Mouse (Mus musculus) MN1 (cell line): ENCODE data around the gene Lrrc8b.

ENCODE experiments used
- DNase-seq: peaks from one replicate; pipeline ENCODE4 v3.0.0-alpha.2; 2016; ENCODE audit warnings: low spot score

The Lrrc8b gene

DNA sequence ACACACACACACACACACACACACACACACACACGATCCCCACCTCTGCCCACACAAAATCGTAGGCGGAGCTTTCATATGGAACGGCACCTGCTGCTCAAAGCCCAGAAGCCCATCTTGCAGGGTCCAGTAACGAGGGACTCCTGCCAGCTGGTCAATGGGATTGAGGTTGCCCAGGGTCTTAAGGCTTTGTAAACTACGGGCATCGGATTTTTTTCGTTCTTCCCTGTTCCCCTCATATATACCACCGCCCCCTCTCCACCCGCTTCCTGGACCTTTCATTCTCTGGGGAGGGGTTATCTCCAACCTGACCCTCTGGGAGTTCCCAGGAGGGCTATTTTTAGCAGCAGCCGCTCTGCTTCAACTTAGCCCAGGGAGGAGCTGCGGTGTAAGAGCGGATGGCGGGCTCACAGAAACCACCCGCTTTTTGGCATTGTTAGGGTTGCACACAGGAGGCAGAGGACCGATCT lies 103.1 kb downstream of the Lrrc8b start:
- DNase-seq: no peak

DNA sequence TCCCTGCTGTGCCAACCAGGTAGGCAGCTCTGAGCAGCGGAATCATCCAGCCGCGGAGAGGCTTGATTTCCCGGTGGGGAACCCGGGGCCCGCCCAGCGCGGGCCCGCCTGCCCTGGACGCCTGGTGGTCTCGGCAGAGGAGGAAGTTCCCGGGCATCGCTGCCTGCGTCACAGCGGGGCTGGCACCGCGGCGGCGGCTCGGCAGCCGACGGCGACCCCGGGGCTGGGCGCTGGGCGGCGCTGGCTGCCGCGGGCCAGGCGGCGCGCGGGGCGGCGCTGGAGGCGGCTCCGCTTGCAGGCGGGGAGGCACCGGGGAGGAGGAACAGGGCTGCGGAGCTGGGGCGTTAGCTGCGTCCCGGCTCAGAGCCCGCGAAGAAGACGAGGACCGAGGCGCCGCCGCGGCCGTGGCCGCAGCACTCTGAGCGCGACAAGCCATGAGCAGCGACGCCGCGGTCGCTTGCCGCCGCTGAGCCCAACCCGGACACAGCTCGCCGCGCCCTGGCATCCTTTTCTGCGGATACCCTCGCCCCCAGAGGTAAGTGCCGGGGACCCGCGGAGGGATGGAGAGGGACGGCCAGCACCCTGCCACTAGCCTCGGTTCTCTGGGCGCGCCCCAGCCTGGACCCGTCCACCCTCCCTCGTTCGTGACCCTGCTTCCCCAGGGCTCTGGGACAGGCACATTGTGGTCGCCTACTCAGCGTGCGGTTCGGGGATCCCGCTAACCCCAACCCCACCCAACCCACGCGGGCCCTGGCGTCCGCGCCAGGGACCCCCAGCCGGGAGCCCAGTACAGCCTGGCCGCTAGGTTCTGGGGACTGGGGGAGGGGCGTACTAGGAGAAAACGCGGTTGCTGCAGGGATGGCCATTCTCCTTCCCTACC lies 103.8 kb downstream of the Lrrc8b start, which contains the start of gene Lrrc8c:
Lrrc8c (plus strand) TSS at position 293 of the 880 bp plus-strand sequence.
- peak; percentile 85 for DNase-seq

DNA sequence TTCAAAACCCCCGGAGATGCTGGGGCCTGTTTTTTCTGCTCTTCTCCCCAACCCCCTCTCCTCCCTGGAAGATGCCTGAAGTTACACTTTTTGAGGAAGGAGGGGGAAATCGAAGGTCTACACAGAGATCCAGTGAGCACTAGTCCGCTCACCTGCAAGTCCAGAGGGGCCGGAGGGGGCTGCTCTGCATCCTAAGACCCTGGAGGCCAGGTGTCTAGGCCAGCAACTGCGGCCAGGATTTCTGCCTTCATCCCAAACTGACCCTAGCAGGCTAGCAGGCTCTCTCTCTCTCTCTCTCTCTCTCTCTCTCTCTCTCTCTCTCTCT lies 104.4 kb downstream of the Lrrc8b start:
- DNase-seq: peak; percentile 38

DNA sequence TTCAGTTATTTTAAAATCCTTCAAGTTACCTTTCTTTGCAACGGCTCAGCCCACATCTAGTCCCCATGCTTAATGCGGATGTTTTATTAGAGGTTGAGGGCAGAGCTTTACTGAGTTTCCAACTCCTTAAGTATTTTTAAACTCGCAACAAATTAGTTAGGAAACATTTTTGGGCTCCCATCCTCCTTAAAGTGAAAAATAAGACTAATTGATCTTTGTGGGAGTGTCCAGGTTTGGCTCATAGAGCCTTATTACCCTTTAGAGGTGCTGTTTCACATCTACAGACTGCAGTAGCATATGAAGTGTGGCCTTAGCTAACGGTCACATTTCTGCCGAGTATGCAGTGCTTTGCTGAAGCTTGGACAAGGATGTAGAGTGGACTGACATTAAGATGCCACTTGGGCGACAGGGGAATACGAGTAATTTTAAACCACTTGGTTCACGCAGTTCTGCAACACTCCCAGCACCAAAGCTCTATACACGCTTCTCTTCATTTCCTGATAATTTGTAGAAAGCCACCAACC lies 104.9 kb downstream of the Lrrc8b start:
- peak; percentile 8 for DNase-seq

DNA sequence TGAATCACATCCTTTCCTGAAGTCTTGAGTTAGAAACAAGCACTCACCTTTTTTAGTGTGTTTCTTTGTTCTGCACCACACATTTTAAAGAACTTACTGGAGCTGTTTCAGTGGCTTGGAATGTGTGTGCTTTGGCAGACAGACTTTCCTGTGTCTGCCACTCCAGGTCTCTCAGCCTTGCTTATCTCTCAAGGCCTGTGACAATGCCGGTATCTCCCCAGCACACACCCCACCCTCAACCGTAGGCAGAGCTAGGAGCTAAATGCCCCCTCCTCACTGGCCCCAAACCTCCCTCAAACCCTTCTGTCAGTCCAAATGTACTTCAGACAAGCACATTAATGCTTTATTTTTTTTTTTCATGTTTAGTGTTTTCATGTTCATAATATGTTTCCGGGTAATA lies 107.9 kb downstream of the Lrrc8b start:
- DNase-seq: no peak

DNA sequence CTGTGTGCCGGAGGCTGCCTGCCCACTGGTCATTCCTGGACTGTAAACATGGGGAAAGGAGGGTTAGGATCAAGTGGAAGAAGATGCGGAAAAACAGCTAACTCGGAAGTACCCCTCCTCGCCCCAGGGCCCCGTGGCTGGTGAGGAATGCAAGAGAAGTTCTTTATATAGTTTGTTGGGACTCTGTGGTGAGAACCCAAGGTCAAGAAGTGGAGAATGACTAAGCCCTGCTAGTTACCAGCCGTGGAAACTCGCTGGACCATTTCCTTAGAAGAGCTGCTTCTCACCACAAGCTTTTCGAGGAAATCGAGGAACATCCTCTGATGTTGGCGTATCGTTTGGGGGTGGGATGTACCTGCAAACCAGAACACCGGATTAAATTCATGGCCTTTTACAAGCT lies 109.4 kb downstream of the Lrrc8b start:
- DNase-seq: no peak

DNA sequence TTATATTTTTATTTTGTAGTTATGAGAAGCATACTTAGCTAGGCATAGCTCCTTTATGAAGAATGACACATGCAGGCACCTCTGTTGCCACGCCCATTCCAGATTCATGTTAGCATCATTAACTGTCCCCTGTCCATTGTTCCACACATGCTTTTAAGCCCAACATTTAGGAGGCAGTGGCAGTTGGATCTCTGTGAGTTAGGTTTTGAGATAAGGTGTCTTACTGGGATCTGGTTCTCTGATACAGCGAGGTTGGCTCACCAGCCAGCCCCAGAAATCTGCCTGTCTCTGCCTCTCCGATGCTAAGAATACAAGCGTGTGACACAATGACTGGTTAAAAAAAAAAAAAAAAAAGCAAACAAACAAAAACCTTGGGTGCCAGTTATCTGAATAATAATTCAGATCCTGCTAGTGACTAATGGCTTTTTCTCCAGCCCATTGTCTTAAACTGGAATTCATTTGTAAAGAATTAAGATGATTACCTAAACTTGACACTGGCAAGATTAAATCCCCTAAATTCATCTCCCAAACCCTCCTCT lies 110.6 kb downstream of the Lrrc8b start:
- DNase-seq: no peak

DNA sequence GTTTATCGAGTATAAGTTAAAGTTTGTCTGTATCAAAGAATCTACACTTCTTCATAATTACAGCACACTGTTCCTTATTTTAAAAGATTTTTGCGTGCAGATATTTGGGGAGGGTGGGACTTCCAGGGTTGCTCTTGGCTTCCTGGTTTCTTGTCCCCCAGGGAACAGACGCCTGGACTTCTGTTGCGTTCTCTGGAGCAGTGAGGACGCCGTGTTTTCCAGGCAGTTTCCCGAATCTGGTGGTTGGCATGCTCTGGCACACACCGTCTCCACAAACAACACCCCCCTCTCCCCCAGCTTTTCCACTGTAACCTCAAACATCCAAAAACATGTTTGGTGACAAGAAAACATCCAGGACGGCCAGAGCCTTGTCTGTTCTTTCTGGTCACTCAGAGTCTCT lies 111.2 kb downstream of the Lrrc8b start:
- no peak for DNase-seq

DNA sequence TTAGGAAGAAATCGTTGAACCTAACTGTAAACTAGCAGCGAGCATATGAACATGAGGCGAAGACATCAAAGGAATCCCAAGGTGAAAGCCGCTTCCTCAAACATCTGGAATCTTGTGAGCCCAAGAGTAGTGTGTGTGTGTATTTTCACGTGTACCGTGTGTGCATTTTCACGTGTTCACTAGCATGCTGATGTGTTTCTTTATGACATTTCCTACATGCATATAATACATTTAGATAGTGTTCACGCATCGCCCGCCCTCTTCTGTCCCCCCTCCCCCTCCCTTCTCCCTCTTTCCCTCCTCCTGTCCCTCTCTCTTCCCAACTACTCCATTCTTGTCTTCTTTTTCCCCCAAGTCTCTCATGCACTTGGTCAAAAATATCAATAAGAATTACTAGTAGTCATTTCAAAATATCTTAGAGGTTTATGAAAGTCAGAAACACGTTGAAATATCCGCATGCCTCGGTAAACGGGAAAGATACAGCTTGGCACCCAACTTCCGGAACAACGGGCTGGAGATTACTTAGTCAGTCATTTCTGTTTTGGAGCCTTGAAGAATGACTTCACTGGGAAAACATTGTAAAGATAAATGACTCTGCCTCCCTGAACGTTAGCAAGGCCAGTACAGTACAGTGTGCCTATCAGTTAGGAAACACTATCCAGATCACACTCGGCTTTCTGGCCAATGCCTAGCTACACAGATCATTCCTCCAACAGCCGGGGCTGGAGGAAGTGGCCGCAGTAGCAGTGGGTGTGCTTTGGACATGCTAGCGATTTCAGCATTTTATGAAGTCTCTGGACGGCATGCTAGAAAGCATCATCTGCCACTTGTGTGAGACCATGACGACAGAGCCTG lies 112.1 kb downstream of the Lrrc8b start:
- no peak for DNase-seq

DNA sequence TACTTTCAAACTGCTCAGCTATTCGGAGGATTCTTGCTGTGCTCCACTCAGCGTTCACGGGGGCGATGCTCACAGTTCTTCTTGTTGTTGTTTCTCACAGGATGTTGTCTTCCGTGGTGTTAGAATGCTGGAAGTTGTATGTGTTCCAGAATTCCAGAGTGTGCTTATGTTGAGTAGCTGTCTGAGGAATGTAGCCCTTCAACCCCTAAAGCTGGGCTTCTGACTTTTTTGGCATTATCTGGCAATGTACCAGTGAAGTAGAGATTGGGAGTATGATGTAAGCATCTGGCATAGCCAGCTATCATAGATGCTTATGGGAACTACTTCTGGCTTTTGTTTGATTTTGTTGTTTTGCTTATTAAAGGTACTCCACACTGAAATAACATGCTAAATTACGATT lies 115.0 kb downstream of the Lrrc8b start:
- DNase-seq: no peak

DNA sequence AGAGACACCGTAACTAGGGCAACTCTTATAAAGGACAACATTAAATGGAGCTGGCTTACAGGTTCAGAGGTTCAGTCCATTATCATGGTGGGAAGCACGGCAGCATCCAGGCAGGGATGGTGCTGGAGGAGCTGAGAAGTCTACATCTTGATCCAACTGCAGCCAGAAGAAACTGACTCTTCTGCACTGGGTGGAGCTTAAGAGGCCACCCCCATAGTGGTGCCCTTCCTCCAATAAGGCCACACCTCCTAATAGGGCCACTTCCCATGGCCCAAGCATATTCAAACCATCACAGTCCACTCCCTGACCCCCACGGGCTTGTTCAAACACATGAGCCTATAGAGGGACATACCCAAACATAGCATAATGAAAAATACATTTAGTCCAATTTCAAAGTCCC lies 119.6 kb downstream of the Lrrc8b start:
- DNase-seq: no peak

DNA sequence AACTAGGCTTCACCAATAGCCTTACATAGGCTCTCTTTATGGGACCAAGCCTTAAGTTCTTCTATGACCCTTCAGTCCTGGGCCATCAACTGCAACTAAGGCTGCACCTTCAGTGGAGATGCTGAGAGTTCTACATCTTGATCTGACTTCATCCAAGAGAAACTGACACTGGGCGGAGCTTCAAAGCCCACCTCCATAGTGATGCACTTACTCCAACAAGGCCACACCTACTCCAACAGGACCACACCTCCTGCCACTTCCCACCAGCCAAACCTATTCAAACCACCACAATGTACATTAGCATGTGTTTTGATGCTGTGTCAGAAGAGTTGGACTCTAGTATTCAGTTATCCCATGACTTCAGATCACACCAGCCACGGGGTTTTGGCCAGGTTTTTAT lies 120.6 kb downstream of the Lrrc8b start:
- DNase-seq: no peak

DNA sequence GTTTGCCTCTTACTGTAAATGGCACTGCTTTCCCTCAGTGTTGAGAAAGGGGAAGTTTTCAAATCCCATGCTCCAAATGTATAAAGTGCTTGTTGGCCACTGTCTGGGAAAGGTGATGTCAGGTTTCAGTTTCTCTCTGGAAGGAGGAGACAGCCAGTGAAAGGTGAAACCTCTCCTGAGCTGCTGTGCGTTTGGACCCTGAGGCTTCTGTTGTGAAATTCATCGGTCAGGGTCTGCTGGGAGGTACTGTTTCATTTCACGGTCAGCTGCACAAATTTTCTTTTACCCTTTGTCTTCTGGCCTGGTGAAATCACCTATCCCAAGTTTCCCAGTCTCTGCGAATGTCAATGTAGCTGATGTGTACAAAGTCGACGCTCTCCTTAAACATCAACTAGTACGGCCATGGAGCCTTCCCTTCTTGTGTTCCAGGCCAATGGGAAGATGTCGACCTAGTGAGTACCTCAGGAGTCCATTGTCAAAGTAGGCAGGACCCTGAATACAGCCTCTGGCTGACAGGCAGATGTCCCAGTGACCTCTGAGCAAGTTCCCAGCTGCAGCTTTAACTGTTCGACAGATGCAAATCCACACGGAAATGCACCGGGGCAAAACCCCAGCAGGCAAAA lies 121.6 kb downstream of the Lrrc8b start:
- no peak for DNase-seq
